Mouse (Mus musculus): ENCODE measurements at regions not wholly inside any gene's neighbourhood (a gene's known extent, or its start where the extent isn't known, plus 50 kb on each side); places are given as distances from the start of the nearest gene placed in this dataset.
A peak's percentile ranks its signal among the peaks of the same experiment; 100 is the strongest.
"Not testable (repeated sequence)": the region's sequence is repeated elsewhere in the genome, so short reads cannot be mapped to it uniquely, and the experiment has no call there.

DNA sequence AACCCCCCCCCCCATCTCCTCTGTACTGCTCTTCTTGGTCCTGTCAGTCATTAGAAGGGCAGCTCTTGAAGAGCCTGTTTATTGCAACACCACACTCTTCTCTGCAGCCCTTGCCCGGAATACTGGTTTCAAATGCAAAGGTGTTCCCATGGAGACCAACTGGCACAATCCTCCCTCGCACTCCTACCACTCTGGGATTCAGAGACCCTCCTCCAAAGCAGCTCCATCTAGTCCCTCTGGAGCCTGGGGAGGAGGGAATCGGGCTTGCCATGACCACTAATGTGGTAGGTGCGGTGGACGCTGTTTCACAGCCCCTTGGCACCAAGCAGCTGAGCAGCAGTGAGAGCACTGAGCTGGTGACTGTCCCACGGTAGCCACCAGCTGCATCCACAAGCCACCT, 83.1 kb downstream of the Stk35 start:
- DNase-seq (ENCODE audit: low read depth, low spot score): no peak

DNA sequence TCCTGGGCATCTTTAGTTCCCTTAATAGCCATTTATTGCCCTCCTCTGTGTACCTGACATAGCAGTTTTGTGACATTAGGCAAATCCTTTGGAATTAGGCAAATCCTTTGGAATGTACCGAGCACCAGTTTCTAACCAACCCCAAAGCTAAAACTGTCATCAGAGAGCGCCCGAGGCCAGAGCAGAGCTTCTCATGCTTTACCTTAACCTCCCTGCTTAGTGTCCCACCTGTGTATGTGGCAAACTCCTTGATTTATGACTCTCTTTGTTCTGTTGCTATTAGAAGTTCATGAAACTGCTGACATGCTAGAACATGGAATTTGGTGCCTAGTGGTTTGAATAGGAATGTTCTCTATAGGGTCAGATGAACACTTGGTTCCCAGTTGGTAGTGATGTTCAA, 84.0 kb downstream of the Stk35 start:
- DNase-seq (ENCODE audit: low read depth, low spot score): no peak

- DNase-seq (ENCODE audit: low read depth, low spot score): no peak
Observed at GRCm38 (mm10) chr2:129885536-129885935, 85.2 kb downstream of the Stk35 start.

DNA sequence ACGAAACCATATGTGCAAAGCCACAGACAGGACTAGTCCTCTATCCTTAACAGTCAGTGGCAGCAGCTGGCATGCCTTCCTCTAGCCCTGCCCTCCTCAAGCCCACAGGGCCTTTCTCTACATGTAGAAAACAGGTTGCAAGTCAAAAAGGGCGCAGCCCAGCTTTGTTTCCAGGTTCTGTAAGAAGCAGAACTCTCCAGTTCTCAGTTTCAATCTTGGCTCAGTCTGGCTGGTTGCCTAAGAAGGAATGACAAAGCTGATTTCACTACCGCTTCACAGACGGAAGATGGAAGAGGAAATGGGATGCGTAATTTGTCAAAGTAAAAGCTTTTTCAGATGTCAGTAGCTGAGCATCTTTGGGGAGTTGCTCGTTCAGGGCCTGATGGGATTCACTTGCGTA, 92.9 kb downstream of the Stk35 start:
- no peak for DNase-seq (ENCODE audit: low read depth, low spot score)

DNA sequence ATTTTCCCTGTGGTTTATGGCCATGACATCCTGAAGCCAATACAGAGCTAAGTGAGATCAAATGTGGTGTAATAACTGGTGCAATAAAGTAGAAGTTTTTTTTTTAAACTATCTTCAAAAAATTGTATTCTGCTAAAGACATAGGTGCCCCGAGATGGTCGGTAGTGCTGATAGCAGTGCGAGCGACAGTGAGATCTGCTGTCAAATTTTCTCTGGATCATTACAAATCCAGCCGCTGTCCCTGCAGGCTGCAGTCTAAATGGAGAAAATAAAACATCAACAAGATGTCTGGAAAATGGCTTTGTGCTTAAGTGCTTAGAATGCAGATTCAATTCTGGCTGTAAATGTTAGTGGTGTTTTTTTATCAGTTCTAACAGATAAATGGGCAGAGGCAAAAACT, 93.5 kb downstream of the Stk35 start:
- DNase-seq (ENCODE audit: low read depth, low spot score): no peak

- DNase-seq (ENCODE audit: low read depth, low spot score): no peak
Observed at GRCm38 (mm10) chr2:129894906-129895305, 94.6 kb downstream of the Stk35 start.

- no peak for DNase-seq (ENCODE audit: low read depth, low spot score)
Observed at GRCm38 (mm10) chr2:129895369-129895768, 95.1 kb downstream of the Stk35 start.

DNA sequence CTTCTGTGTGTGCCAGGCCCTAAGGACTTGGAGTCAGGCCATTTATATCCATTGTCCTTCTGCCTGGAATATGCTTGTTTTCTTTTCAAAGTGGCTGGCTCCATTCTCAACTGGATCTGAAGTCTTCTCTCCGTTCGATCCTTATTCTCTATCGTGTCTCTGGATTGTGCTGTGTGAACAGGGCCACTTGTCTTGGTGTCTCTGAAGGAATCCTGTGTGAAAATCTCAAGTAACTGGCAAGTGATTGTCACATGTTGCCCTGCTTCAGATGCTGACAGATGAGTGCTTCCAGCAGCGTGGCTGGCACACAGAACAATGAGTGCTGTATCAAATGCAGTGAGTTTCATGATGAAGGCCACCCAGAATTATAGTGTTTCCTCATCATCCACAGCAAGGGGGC, 96.4 kb downstream of the Stk35 start:
- no peak for DNase-seq (ENCODE audit: low read depth, low spot score)

DNA sequence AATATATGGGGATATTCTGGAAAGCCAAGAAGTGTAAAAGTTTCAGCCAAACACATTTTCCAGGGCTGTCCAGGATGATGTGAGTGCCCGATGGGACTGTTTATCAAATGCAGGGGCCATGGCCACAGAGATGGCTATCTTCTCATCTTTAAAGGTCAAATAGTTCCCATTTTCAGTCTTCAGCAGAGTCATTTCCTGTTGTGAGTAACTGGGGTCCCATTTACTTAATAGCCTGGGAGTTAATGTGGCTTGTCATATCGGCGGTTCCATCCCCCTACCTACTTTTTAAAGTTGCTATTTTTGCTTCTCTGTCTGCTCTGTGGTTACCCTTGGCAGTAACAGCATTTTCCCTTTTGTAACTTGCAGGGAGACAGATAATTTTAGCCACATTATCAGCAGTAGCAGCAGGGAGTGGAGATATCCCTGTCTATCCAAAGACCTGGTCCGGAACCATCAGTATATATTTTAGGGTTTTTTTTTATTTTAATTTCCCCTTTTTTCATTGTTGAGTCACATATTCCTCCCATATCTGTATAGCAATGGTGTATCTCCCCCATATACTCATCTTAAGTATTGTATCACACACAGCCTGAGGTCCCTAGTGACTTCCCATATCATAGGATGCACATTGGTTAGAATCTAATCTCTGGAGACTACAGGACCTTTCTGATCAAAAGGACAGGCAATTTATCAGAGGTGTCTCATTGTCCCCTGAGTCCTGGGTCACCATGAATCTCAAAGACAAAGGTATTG, 103.2 kb downstream of the Stk35 start:
- DNase-seq (ENCODE audit: low read depth, low spot score): no peak

DNA sequence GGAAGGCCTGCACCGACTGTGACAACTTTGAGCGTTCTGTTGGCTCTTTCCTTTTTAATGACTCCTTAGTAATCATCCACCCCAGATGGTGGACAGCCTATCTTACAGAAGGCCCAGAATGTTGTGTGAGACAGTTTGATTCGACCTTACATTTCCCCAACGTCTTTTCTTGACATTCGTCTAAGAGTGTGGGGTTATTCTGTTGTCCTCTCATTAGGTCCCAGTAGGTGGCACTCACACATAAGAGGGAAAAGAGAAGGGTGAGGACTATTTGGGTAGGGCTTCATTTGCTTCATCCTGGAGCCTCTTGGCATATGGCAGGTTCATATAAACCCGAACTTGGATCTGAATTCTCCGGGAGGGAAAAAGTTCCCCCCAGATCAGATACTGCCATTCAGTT, 104.4 kb downstream of the Stk35 start:
- DNase-seq (ENCODE audit: low read depth, low spot score): peak; percentile 47

DNA sequence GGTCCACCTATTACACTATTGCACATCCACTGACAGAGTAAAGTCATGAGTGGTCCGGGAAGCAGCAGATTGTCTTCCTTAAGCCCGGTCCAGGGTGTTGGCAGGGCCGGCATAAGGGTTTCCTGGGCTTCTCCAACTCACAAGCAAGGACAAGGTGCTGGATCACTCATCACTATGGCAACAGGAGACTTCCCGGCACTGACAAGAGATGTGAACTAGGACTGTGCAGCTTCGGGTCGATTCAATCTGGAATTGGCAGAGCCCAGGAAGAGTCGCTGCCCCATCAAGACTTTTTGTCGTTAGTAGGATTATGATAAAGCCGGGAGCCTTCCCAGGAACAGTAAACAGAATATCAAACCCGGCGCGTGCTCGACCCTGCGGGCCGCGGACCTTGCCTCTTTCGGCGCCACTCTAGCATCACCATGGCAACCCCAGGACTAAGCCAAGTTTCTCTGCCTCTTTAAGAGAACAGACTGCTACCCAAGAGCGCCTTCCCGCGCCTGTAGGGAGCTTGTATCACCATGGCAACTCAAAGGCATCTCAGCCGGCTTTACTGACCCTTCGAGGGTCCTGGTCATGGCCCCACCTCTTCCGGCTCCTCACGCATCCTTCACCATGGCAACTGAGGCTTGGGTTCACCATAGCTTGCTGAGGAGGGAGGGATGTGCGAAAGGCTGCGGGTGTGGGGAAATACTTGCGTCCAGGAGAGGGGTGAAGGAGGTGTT, 103.3 kb upstream of the Tgm3 start:
- DNase-seq (ENCODE audit: low read depth, low spot score): peak; percentile 93

DNA sequence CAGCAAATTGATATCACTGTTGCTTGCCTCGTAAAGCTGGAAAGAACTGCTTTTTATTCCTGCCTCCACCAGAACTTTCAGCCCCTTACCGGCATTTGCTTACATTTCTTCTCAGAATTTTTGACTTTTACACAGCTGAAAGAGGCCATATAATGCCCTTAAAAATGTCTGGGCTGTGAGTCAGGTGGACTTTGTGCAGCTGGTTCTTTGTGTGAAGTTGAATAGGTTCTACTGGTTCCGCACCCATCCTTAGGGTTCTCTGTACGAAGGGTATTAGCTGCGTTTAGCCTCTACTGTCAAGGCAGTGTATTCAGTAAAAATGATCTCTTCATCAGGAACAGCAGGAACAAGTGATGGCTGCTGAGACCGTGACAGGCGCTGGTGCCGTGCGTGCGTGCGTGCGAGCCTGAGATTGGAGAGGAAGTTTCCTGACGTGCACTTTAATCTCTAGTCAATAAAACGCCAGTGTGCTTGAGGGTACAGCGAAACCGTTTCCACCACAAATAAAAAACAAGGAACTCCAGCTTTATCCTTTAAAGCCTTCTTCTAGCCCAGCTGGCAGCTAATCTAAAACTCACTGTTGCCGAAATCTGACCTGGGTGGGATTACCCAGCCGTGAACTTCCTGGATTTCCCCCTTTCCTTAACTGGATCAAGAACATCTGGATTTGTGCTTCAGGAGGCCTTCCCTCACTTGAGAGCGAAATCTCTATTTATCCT, 100.8 kb upstream of the Tgm3 start:
- peak; percentile 26 for DNase-seq (ENCODE audit: low read depth, low spot score)

DNA sequence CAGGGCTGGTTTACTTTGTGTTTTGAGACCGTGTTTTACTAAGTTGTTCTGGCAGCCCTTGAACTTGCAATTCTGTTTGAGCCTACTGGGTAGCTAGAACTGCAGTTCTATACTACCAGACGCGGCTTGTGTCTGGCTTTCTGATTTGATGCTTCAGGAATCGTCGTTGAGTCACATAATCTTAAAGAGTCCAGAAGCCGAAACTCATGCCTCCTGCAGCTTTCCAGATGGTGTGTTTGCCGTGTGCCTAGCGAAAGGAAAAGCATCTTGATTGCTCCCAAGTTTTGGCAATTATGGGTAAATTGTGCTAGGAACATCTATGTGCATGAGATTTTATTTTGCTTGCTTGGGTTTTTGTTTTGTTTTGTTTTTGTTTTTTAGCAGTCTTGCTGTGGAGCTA, 99.6 kb upstream of the Tgm3 start:
- DNase-seq (ENCODE audit: low read depth, low spot score): no peak

- DNase-seq (ENCODE audit: low read depth, low spot score): no peak
Observed at GRCm38 (mm10) chr2:129914261-129914660, 97.9 kb upstream of the Tgm3 start.

DNA sequence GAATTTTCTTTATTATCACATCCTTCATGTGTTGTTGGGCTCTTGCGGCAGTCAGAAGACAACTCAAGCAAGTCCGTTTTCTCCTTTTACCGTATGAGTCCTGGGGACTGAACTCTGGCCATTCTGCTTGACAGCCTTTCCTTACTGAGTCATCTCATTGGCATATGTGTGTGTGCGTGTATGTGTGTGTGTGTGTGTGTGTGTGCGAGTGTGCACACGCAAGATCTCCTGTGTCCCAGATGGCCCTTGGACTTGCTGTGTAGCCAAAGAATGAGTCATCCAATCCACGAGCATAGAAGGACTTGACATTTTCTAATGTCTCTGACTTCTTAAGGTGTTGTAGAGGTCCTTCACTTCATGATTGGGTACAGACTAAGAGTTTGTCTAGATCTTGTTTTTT, 95.7 kb upstream of the Tgm3 start:
- DNase-seq (ENCODE audit: low read depth, low spot score): no peak

DNA sequence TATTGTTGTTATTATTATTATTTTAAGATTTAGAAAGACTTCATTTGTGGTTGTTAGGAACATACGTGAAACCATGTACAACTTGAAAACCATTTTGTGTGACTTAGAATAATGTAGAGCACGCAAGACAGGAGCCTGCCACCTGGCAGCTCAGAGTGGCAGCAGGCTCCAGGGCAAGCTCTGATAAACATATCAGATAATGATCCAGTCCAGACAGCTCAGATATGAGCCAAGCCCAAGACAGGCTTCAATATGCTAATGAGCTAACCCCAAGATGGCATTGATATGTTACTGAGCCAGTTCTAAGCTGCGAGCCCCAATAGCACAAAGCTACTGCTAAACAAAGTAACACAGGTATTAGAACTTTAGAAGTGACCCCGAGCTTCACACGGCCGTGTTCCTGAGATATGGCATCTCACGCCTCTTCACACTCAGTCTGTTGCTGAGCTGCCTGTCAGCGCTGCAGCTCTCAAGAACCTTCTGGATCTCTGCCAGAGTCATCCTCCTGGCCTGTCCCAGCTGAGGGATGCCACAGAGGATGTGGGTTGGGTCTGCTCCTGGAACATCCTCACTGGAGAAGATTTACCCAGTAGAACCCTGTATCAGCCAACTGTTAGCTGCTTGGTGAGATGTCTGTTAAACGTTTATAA, 93.9 kb upstream of the Tgm3 start:
- no peak for DNase-seq (ENCODE audit: low read depth, low spot score)

DNA sequence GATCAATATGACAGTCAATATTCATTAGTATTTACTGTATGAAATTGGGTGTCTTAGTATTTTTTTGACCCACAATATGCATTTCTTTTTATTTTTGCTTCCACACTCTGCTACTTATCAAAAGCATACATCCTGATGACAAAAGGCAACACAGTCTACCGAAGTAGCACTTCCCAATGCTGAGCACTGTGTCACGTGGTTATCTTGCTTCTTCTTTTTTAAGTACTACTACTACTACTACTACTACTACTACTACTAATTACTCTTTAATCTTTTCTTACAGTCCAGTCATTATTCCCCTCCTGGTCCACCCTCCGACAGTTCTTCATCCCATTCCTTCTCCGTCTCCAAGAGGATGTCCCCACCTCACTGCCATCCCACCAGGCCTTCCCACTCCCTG, 92.6 kb upstream of the Tgm3 start:
- no peak for DNase-seq (ENCODE audit: low read depth, low spot score)

DNA sequence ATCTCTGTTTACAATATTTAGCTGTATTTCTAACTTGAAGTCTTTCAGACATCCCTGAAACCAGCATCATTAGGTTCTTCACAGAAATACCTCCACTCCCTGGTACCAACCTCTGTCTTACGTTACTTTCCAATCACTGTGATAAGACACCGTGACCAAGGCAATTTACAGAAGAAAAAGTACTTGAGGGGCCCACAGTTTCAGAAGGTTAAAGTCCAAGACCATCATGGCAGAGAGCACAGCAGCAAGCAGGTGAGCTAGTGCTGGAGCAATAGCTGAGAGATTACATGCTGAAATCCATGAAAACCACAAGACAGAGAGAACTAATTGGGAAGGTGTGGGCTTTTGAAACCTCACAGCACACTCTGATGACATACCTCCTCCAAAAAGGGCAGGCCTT, 84.9 kb upstream of the Tgm3 start:
- DNase-seq (ENCODE audit: low read depth, low spot score): no peak

- no peak for DNase-seq (ENCODE audit: low read depth, low spot score)
Observed at GRCm38 (mm10) chr2:129933578-129933977, 78.6 kb upstream of the Tgm3 start.

GRCm38 (mm10) chr2:129942824-129943223, 69.3 kb upstream of the Tgm3 start:
- DNase-seq (ENCODE audit: low read depth, low spot score): no peak

DNA sequence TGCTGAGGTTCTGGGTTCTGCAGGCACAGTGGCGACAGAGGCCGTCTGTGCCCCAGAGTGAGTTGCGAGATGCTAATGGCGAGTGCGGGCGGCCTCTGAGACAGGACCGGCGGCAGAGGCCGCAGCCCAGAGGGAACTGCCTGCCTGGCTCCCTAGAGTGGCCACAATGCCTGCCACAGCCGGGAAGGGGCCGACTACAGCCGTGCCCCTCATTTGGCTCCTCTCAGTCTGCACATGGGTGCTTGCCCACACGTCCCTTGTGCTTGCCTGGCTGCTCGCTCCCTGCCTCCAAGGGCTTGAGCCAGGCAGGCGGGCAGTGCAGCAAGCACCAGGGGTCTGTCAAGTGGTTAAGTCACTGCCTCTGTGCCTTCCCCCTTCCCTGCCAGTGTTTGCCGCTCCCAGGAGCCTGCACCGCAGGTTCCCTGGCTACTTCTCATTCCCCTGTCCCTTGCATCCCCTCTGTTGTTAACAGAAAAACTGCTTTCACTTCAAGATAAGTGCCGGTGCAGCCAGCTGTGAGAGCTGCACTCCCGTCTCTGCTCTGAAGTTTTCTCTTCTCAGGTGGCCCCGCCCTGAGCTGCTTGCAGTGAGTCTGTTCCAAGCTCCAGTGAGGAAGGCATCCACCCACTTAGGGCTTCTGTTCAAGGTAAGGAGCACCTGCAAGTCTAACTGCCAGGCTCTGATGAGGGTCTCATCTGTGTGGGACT, 64.1 kb upstream of the Tgm3 start:
- DNase-seq (ENCODE audit: low read depth, low spot score): peak; percentile 4

DNA sequence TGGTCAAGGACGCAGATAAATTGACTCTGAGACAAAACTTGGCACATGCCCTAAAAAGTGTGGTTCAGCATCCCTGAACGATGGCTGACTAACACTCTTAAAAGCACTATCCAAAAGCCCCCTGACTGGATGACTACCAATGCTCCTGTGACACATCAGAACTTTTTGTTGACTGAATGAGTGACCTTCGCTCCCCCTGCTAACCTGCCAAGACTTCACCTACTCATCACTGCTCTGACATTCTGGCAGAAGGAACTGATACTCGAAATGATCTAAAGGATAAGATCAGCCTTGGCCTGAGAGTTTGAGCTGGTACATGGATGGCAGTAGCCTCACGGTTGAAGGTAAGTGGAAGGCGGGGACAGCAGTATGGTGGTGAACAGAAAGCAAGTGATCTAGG, 62.4 kb upstream of the Tgm3 start:
- DNase-seq (ENCODE audit: low read depth, low spot score): not testable (repeated sequence)
